Mouse (Mus musculus): ENCODE measurements at regions not wholly inside any gene's neighbourhood (a gene's known extent, or its start where the extent isn't known, plus 50 kb on each side); places are given as distances from the start of the nearest gene placed in this dataset.

DNA sequence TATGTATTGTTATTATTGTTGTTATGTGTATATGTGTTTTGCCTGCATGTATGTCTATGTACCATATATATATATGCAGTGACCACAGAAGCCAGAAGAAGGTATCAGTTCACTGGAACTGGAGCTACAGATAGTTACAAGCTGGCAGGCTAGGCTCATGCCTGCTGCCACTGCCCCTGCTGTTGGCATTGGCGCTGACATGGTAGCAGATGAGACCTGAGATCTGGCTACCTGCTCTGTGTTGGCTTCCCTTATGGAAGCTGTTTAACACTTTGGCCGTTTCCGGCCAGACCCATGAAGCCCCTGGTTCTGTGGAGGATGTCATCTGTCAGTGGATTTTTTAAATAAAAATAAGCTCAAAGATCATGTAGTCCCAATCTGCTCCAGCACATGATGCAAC, 178.1 kb downstream of the Mex3b start:
- TF ChIP-seq CTCF (IDR thresholded peaks at IDR 0.05; ENCODE audit: control insufficient read depth, insufficient read depth, low read length) (no peak), POLR2A (IDR thresholded peaks at IDR 0.05; ENCODE audit: borderline replicate concordance, control insufficient read depth, low read depth, low read length) (no peak)

Measured in bone marrow, adult 2 months (tissue).